Mouse (Mus musculus) liver, embryonic 13.5 days (tissue): ENCODE measurements around the gene Tor2a. TPM values are rescaled to one million over a fixed set of nuclear protein-coding genes. Genes with fewer than 3 reads are reported as not detected.

Experiments
- ATAC-seq: fragments of 200-750 bp; cut with Nextera tagmentation; 2 replicates; pipeline ENCODE4 v1.8.0; 2017; ENCODE audit warnings: low read depth, mild to moderate bottlenecking, moderate number of reproducible peaks, moderate library complexity
- DNase-seq: peaks from one replicate; pipeline ENCODE4 v3.0.0; 2022
- H3K27ac ChIP-seq: fragments of 300-500 bp; sonication (generic); 2 replicates; pipeline ENCODE4 v1.5.1; 2015; ENCODE audit warnings: moderate library complexity, mild to moderate bottlenecking, inconsistent platforms
- H3K27me3 ChIP-seq: fragments of 300-500 bp; sonication (generic); 2 replicates; pipeline ENCODE4 v1.6.1; 2015; ENCODE audit warnings: mild to moderate bottlenecking, inconsistent platforms
- H3K36me3 ChIP-seq: fragments of 300-500 bp; sonication (generic); 2 replicates; pipeline ENCODE4 v1.6.1; 2015; ENCODE audit warnings: mild to moderate bottlenecking, inconsistent platforms
- H3K4me1 ChIP-seq: fragments of 300-500 bp; sonication (generic); replicated peaks from 2 replicates; pipeline ENCODE4 v1.6.1; 2015; ENCODE audit warnings: inconsistent platforms
- H3K4me2 ChIP-seq: fragments of 300-500 bp; sonication (generic); 2 replicates; pipeline ENCODE4 v1.6.1; 2015; ENCODE audit warnings: inconsistent platforms, mild to moderate bottlenecking, moderate library complexity
- H3K4me3 ChIP-seq: fragments of 300-500 bp; sonication (generic); replicated peaks from 2 replicates; pipeline ENCODE4 v1.5.1; 2015; ENCODE audit warnings: mild to moderate bottlenecking, inconsistent platforms
- H3K9ac ChIP-seq: fragments of 300-500 bp; sonication (generic); 2 replicates; pipeline ENCODE4 v1.6.1; 2015; ENCODE audit warnings: mild to moderate bottlenecking, inconsistent platforms
- H3K9me3 ChIP-seq: fragments of 300-500 bp; sonication (generic); replicated peaks from 2 replicates; pipeline ENCODE4 v1.6.1; 2016; ENCODE audit warnings: inconsistent platforms
- WGBS: fragments of 180-500 bp; shearing (Covaris S2); methylation state at CpG from one replicate; pipeline ENCODE4 v1.1.7; 2015; ENCODE audit not compliant: insufficient replicate concordance; 5-methylcytosine and 5-hydroxymethylcytosine counted together
- polyA plus RNA-seq: library from polyadenylated mRNA; unstranded; fragments of >200 nt; fragmentation: Nextera tagmentation; extraction: Ambion mirVana; gene quantifications from 2 replicates; pipeline ENCODE4 v1.2.1, GENCODE M21; 2015

Gene Tor2a
- polyA plus RNA-seq, result 30.1 TPM in 2 replicates

DNA sequence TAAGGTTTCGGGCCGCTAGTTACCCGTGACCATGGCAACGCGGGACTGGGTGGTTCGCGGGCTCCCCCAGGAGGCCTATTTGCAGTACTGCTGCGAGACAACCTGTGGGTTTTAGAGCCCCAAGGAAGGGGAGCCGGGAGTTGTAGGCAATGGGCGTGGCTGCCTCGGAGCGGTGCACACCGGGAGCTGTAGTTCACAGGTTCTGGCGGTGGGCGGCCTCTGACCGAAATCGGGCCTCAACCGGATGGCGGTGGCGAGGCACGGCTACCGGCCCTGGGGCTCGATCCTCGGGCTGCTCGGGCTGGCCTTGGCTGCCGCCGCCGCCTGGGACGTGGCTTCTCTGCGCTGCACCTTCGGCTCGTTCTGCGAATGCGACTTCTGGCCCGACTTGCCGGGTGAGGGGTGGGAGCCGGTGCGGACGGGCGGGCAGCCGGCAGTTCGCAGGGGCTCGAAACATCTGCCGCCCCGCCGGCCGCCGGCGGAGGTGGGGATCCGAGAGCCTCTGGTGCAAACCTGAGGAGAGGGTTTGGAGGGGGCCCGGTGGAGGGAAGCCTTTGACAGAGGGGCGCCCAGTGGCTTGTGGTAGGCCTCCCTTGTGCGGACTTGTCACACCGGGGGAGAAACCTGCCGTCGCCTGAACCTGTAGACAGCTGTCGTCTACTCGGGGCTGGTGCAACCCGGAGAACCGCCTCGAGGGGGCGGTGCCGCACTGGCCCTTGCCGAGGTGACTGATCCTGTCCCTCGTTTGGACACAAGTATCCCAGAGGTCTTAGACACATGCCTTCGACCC is at the start of gene Tor2a:
TSS of gene Tor2a (plus strand) at position 179 of the 790 bp plus-strand sequence.
- Histone ChIP-seq H3K36me3 (peaks cover 27% of the 10 kb centered on the region), H3K4me1 (peaks cover 21% of the 10 kb centered on the region), H3K27me3 (no peaks in the 10 kb centered on the region), H3K27ac (peak within 1 kb of the TSS; percentile 74), H3K4me3 (peak within 1 kb of the TSS; percentile 70), H3K9me3 (no peaks in the 10 kb centered on the region), H3K4me2 (peak within 1 kb of the TSS; percentile 90), H3K9ac (peak within 1 kb of the TSS; percentile 87)
- DNase-seq, result peak; percentile 96
- WGBS, result under 1% methylated on average over 66 of the region's 66 CpGs
- peak; percentile 90 for ATAC-seq

DNA sequence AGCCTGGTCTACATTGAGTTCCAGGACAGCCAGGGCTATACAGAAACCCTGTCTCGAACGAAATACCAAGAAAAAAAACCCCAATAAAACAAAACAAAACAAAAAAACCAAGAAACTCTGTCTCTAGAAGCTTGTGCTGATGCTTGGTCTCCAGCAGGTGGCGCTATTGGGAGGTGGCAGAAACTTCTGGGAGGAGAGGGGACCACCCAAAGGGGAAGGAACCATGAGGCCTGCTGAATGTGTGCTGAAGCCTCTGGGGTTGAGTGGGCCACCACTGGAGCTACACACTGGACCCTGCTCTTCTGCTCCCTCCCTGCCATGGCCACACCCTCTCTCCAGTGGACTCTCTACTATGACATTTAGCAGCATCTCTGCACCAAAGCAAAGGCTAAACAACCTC is 48.4 kb upstream of the Tor2a start:
- H3K27ac ChIP-seq, result no peak overlapping the region
- H3K36me3 ChIP-seq, result peaks cover 80% of the 10 kb centered on the region
- H3K27me3 ChIP-seq, result no peaks in the 10 kb centered on the region
- no peak overlapping the region for H3K4me3 ChIP-seq
- no peak for ATAC-seq
- no peaks in the 10 kb centered on the region for H3K9me3 ChIP-seq
- H3K4me2 ChIP-seq, result no peak overlapping the region
- H3K4me1 ChIP-seq, result peaks cover 39% of the 10 kb centered on the region
- 31% methylated on average over 3 of the region's 3 CpGs for WGBS
- peak; percentile 49 for DNase-seq
- H3K9ac ChIP-seq, result no peak overlapping the region

DNA sequence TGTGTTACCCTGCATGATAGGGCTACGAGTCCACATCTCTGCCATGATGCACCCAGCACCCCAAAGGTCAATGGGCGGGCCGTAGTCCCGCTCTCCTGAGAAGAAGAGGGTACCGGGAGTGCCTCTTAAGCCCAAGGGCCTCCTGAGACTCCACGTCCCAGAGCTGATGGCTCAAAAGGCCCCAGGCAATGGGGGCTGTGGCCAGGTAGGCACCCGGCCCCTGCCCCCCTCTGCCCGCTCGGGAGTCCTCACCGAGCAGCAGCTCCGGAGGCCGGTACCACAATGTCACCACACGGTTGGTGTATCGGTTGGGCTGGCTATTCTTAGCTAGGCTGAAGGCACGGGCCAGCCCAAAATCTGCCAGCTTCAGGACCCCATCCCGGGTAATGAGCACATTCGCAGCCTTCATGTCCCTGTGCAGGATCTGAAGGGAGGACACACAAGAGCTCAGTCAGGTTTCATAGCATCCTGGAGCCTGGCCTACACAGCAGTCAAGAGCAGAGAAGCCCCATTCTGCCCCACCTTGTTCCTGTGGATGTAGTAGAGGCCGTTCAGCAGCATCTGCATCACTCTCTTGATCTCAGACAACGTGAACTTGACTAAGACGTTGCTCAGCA is 47.4 kb upstream of the Tor2a start:
- H3K9ac ChIP-seq, result no peak overlapping the region; the same call in 1 of the 2 replicates
- peaks cover 47% of the 10 kb centered on the region for H3K4me1 ChIP-seq
- peaks cover 70% of the 10 kb centered on the region for H3K36me3 ChIP-seq
- H3K27me3 ChIP-seq, result no peaks in the 10 kb centered on the region
- no peak for ATAC-seq
- H3K27ac ChIP-seq, result no peak overlapping the region
- WGBS, result 85% methylated on average over 20 of the region's 20 CpGs
- no peak overlapping the region for H3K4me3 ChIP-seq
- no peaks in the 10 kb centered on the region for H3K9me3 ChIP-seq
- DNase-seq, result no peak
- 0 out of 2 replicates have a peak overlapping the region, but pooled peaks have one; percentile 12 for H3K4me2 ChIP-seq

GRCm38 (mm10) chr2:32710425-32710824 is 46.6 kb upstream of the Tor2a start:
- H3K27me3 ChIP-seq, result no peaks in the 10 kb centered on the region
- no peaks in the 10 kb centered on the region for H3K9me3 ChIP-seq
- peaks cover 62% of the 10 kb centered on the region for H3K36me3 ChIP-seq
- peak overlapping the region; percentile 12 for H3K4me2 ChIP-seq
- DNase-seq, result no peak
- H3K27ac ChIP-seq, result no peak overlapping the region
- H3K9ac ChIP-seq, result no peak overlapping the region
- 32% methylated on average over 5 of the region's 5 CpGs for WGBS
- H3K4me1 ChIP-seq, result peaks cover 53% of the 10 kb centered on the region
- no peak for ATAC-seq
- 0 out of 2 replicates have a peak overlapping the region, but pooled peaks have one; percentile 93 for H3K4me3 ChIP-seq

DNA sequence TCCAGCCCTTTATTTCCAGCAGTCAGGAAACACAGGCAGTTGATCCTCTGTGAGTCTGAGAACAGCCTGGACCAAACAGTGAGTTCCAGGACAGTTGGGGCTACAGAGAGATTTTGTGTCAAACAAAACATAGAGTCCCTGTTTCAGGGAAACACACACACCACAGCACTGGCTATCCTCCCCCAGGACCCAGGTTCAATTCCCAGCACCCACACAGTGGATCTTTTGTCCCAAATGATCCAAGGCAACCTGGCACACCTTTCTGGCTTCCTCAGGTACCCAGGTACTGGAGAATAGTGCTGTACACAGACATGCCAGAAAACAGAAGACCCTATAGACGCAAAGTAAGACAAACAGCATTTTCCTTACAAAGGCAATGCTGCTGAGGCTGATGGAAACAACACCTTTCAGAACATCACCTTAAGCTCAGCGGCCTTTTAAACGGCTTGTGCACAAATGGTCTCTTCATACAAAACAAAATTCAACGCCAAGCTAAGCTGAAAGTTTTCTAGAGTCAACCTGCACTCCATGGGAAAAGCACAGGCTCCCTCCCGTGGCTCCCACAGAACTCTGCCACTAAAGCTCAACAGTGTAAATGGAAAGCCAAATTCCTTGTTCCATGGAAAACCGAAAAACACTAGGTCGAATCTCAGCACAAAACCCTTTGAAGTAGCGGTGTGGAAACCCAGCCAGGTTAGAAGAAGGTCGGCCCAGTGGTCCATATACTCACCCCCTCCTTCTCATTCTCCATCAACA is 45.6 kb upstream of the Tor2a start:
- Histone ChIP-seq H3K9ac (peak overlapping the region; percentile 90), H3K4me3 (peak overlapping the region; percentile 93), H3K4me1 (peaks cover 53% of the 10 kb centered on the region), H3K27me3 (no peaks in the 10 kb centered on the region), H3K9me3 (no peaks in the 10 kb centered on the region), H3K27ac (peak overlapping the region; percentile 91), H3K4me2 (peak overlapping the region; percentile 89), H3K36me3 (peaks cover 52% of the 10 kb centered on the region)
- DNase-seq, result no peak
- ATAC-seq, result no peak
- WGBS, result 16% methylated on average over 9 of the region's 9 CpGs

DNA sequence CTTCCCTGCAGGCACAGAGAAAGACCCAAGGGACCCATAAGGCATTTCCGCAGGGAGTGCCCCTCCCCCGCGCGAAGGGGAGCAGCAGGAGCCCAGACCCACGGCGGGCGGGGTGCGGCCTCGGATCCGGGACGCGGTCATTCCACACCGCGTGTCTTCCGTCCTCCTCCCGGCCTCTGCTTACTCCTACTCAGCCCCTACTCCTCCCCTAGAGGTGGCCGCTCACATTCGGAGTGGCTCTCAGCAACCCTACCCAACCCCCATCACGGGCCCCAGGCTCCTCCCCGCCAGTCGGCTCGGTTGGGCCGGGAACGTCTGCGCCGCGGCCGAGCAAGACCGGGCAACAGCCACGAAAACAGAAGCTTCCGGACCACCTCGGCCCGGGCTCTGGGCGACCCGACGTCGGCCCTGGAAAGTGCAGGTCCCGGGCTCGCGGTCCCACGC is 44.9 kb upstream of the Tor2a start:
- H3K27me3 ChIP-seq, result no peaks in the 10 kb centered on the region
- H3K9me3 ChIP-seq, result no peaks in the 10 kb centered on the region
- H3K4me1 ChIP-seq, result peaks cover 53% of the 10 kb centered on the region
- peak; percentile 74 for ATAC-seq
- peak; percentile 77 for DNase-seq
- H3K9ac ChIP-seq, result peak overlapping the region; percentile 90
- H3K27ac ChIP-seq, result peak overlapping the region; percentile 91
- WGBS, result under 1% methylated on average over 41 of the region's 41 CpGs
- peaks cover 45% of the 10 kb centered on the region for H3K36me3 ChIP-seq
- H3K4me2 ChIP-seq, result peak overlapping the region; percentile 89
- peak overlapping the region; percentile 93 for H3K4me3 ChIP-seq

DNA sequence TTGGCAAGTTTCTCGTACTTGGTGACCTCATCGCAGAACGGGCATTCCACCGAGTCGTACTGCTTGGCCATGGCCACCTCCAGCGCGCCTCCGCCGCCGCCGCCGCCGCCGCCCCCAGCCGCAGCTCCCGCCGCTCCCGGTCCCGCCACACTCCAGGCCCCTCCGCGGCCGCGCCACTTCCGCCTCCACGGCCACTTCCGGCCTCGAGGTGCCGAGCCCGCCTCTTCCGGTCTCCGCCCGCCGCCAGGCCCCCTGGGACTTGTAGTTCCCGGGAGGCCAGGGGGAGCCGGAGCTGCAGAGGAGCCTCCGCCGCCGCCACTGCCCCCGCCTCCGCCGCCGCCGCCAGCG is 44.5 kb upstream of the Tor2a start:
- ATAC-seq, result peak; percentile 86
- peak overlapping the region; percentile 91 for H3K27ac ChIP-seq
- H3K4me3 ChIP-seq, result peak overlapping the region; percentile 93
- under 1% methylated on average over 43 of the region's 44 CpGs for WGBS
- peak overlapping the region; percentile 89 for H3K4me2 ChIP-seq
- peaks cover 53% of the 10 kb centered on the region for H3K4me1 ChIP-seq
- H3K36me3 ChIP-seq, result peaks cover 41% of the 10 kb centered on the region
- DNase-seq, result peak; percentile 92
- peak overlapping the region; percentile 90 for H3K9ac ChIP-seq
- no peaks in the 10 kb centered on the region for H3K27me3 ChIP-seq
- H3K9me3 ChIP-seq, result no peaks in the 10 kb centered on the region

DNA sequence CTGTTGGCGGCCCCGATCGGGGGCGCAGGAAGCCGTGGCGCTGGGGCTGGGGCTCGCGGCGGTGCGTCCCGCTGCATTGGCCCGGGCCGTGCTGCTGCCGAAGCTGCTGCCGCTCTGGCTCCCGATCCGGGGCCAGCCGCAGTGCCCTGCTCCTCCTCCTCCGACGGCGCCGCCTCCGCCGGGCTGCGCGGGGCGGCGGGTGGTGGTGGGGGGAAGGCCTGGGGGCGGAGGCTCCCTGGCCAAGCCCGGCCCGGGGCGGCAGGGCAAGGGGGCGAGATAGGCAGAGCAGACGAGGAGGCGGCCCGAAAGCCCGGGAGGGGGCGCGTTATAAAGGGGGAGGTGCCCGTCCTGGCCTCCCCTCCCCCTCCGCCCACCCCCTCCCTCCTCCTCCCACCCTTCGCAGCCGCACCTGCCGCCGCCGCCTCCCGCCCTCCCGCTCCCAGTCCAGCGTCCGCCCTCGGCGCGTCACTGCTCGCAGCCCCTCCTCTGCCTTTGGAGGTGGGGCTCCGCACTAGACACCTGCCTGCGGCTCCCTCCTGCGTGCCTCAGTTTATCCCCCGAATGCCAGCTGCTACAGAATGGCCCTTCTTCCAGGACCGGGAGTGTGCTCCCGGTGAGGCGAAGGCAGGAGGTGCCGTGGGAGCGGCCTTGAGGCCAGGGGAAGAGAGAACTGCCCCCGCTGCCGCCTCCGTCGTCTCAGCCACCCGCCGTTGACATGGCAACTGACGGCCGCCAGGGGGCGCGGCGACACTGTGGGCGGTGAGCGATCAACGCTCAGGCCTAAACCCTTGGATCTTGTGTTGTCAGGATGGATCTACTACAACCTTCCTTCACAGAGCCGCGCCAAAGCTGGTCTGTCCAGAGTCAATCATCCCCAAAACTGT is 43.9 kb upstream of the Tor2a start, which contains the start of gene Cdk9:
TSS of gene Cdk9 (minus strand) at position 143 of the 884 bp plus-strand sequence.
- H3K27me3 ChIP-seq, result no peaks in the 10 kb centered on the region

DNA sequence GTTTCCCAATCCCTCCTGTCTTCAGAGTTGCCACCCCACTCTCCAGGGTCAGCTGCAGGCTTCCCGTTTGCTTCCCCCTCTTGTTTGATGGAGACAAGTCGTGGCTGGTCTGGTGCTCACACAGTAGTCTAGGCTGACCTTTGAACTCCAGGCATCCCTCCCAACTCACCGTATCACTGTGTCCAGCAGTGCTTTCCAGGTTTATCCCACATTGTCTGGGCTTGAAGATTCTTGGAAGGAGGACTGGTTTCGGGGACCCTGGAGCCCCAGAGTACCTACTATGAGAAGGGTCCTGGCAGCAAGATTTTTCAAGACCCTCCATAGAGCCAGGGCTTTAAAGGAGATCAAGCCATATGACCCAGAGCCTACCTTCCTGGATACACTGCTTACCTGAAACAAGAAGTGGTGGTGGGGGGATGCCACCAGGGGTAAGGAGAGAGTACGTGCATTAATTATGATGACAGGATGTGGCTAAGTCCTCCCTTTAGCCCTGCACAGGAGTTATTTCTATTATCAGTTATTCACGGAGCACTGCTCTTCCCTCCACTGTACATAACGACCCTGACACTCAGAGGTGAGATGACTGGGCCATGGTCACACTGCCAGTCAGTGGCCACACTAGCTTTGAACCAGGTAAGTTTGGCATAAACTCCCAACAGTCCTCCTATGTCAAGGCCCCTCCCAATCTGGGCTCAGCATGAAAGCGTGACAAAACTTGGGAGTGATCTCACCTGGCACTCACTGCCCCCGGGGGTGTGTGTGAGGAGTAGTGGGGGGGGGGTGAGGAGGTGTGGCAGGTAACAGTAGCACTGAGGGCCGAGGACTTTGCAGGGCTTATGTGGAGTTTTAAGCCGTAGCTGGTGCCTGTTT is 42.7 kb upstream of the Tor2a start:
- no peak for DNase-seq
- Histone ChIP-seq H3K36me3 (peaks cover 23% of the 10 kb centered on the region), H3K4me1 (peaks cover 46% of the 10 kb centered on the region), H3K27me3 (no peaks in the 10 kb centered on the region), H3K9ac (peak overlapping the region; percentile 90), H3K4me3 (peak overlapping the region; percentile 93; the same call in 1 of the 2 replicates), H3K4me2 (peak overlapping the region; percentile 89), H3K27ac (peak overlapping the region; percentile 91), H3K9me3 (no peaks in the 10 kb centered on the region)
- 33% methylated on average over 11 of the region's 11 CpGs for WGBS
- ATAC-seq, result no peak

More for the DNA sequence above, 43.9 kb upstream of the Tor2a start, which contains the start of gene Cdk9:
- Histone ChIP-seq H3K4me1 (peaks cover 53% of the 10 kb centered on the region), H3K4me3 (peak within 1 kb of the TSS; percentile 93), H3K9ac (peak within 1 kb of the TSS; percentile 90), H3K4me2 (peak within 1 kb of the TSS; percentile 89), H3K36me3 (peaks cover 35% of the 10 kb centered on the region), H3K9me3 (no peaks in the 10 kb centered on the region), H3K27ac (peak within 1 kb of the TSS; percentile 91)
- under 1% methylated on average over 58 of the region's 79 CpGs for WGBS
- DNase-seq (peak; percentile 86), ATAC-seq (peak; percentile 82)
